Mouse (Mus musculus) megakaryocyte progenitor cell, adult 5-6 weeks (primary cell): Measurements from ENCODE around the gene 2200002D01Rik. TPM values are rescaled to one million over a fixed set of nuclear protein-coding genes. Genes with fewer than 3 reads are reported as not detected.
"Not testable (repeated sequence)": the region's sequence is repeated elsewhere in the genome, so short reads cannot be mapped to it uniquely, and the experiment has no call there.

Source experiments
- ATAC-seq: replicated peaks from 2 replicates; pipeline ENCODE4 v1.8.0; 2016; ENCODE audit warnings: mild to moderate bottlenecking, moderate TSS enrichment, inconsistent platforms; ENCODE audit not compliant: poor library complexity
- total RNA-seq, 2 experiments: library from RNA; stranded (forward) in 1 of 2; stranded (reverse) in 1 of 2; fragments of 157-497, 149-512 nt in 1 of 2; fragments of 200-1000 nt in 1 of 2; gene quantifications; 2 replicates each; pipeline versions ENCODE4 v1.2.3 to v1.2.4; 2015 to 2017

Gene 2200002D01Rik
- total RNA-seq, 2 experiments from 2014 or later, result 0.20 TPM; not detected in 1

DNA sequence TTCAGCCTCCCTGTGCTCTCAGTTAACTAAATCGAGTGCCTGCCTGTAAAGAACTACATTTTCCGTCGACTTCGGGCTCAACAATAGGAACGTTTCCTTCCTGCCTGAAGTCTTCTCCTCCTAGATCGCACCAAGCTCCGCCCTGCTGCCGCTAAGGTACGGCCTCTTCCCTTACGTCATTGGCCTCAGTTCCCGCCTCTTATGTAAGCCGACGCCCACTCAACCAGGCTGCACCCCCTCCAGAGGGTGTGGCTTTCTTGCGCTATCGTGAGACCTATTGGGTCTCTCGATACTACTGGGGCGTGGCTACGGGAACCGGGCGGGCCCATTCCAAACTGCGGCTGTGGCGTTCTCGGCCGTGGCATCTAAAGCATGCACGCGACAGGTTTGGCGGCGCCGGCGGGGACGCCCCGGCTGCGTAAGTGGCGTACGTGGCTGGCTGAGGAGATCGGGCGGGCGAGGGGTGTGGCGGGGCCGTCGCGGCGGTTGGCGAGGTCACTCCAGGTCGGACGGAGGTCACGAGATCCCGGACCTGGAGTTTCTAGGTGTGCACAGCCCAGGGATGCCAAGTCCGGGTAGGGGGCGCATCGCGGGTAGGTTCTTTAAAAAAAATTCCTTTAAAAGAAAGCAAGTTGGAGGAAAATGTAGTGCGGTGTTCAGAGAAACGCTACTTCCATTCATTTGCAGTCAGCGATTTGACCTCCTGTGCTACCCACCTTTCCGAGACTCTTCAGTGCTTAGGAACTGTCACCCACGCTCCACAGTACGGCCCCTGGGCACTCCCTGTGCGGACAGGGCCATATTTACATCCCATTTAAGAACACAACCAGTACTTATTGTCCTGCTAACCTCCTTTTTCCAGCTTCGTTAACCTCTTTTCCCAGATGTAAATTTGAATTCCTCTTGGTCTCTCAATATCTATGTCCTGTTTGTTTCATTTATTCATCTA, 10.0 kb downstream of the 2200002D01Rik start, which contains the start of gene Yif1b:
Yif1b (plus strand) TSS at position 311 of the 949 bp plus-strand sequence.
- ATAC-seq, result peak; percentile 93

DNA sequence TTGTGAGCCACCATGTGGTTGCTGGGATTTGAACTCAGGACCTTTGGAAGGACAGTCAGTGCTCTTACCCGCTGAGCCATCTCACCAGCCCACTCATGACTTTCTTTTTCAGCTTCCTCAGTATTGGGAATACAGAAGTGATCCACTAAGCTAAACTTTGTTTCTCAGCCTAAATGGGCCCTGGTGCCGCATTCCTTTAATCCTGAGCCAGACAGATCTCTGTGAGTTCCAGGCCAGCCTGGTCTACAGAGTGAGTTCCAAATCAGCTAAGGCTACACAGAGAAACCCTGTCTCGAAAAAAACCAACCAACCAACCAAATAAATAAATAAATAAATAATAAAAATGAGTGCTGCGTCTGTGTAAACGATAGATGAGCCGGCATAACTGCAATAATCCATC, 10.7 kb downstream of the 2200002D01Rik start:
- ATAC-seq, result not testable (repeated sequence)

DNA sequence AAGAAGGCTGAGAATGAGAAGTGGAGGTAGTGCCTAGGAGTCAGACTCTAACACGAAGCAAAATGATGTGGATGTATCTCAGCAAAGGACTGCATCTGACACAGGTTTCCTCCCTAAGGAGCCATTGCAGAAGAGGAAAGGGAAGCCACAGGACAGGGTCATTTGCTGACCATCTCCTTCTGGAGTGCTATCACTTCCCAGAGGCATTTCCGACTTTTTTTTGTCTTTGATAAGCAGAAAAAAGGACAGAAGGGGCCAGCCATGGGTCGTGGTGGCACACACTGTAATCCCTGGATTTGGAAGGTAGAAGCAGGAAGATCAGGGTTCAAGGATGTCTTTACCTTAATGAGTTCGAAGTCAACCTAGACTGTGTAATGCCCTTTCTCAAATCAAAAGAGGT, 11.7 kb downstream of the 2200002D01Rik start:
- ATAC-seq, result no peak

DNA sequence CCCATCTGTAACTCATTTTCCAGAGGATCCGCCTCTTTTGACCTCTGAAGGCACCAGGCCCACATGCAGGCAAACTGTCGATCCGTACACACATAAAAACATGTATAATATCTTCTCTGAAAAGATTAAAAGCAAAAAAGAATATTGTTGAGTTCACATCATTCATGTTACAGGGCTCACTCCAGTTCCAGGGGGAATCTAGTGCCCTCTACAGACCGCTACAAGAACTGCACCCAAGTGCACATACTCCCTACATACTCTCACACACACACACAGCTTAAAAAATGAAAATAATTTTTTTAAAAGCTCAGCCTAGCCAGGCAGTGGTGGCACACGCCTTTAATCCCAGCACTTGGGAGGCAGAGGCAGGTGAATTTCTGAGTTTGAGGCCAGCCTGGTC, 13.6 kb downstream of the 2200002D01Rik start:
- ATAC-seq, result no peak

DNA sequence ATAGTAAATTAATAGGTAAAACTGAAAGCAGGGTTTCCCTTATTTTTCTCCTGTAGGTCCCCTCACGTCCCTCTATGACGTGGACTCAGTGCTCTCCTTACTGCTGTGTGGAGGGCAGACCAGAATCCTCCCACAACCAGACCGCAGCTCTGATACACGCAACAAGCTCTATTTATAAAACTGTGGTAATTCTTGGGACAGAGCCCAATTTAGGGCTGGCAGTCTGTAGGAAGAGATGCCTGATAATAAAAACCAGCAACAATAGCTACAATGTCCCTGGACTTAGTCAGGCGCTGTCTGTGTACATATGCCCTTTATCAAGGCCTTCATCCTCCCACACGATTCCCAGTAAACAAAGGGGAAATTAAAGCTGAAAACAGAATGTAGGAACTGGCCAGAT, 14.5 kb downstream of the 2200002D01Rik start:
- ATAC-seq, result peak; percentile 29

DNA sequence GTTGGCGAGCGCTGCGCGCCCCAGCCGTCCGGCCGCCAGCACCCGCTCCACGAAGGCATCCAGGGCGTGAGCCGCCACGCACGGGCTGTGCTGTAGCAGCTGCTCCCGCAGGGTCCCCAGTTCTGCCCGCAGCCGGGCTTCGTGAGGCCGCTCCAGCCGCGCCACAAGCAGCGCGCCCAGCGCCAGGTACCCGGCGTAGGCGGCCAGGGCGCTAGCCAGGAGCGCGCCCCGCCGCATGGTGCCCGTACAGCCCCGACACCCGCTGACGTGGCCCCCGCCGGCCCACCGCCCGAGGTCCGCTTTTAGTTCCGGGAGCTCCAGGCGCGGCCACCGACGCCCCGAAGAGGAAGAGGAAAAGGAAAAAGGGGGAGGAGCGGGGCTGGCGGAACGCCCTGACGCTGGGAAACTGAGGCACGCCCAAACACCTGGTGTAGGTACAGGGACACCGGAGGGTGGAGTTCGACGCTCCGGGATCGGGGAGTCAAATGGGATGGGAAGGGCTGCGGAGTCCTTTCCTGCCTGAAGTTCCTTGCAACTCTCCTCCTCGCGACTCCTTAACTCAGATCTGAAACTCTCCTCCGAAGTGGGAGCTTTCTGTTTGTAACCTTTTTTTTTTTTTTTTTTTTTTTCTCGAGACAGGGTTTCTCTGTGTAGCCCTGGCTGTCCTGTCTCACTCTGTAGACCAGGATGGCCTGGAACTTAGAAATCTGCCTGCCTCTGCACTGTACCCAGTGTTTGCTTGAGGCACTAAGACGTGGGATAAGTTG, 15.8 kb downstream of the 2200002D01Rik start, which contains the start of gene Kcnk6:
Kcnk6 (minus strand) TSS at position 269 of the 767 bp plus-strand sequence.
- peak; percentile 56 for ATAC-seq

DNA sequence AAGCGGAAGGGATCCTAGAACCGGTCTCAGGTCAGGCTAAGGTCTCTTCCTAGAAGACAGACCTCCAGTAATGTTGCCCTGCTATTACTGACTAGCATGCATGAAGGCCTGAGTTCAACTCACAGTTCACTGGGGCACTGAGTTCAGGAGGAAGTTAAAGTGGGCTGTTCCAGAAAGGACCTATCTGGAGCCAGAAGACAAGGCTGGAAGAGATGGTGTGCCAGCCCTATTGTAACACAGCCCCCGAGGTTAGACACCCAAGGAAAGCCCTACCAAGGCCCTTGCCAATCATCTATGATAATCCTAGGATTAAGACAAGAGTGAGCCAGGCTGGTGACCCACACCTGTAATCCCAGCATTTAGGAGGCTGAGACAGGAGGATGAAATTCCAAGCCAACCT, 16.7 kb downstream of the 2200002D01Rik start:
- ATAC-seq, result no peak

DNA sequence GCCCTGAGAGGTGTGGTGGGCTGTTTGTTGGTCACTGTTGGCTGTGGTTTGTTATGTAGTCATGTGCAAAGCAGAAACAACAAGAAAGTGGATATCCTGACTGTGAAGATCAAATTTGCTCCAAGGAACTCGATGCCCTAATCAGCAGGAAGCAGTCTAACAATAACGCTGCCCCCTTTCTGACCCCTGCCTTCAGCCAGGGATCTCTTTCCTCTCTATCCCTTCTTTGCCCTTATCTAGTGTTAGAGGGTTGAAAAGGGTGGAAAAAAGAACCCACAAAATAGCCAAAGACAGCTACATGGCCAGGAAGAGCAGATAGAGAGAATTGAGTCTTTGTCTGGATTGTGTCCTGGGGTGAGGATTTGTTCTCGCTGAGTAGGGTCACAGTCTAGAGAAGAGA, 17.7 kb downstream of the 2200002D01Rik start:
- ATAC-seq, result no peak

DNA sequence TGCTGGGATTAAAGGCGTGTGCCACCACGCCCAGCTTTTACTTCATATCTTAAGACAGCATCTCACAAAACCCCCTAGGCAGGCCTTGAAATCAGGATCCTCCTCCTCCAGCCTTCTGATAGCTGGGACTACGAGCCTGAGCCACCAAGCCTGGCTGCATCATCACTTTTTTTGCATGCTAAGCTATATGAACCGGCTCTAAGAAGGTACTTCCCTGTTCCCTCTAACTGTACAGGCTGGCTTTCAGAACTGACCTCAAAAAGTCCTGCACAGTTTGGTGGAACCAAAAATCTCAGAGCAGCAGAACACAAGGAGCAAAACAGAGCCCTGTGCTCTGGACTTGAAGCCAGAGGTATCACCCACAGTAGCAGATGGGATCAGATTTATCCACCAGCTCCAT, 20.1 kb downstream of the 2200002D01Rik start:
- no peak for ATAC-seq

DNA sequence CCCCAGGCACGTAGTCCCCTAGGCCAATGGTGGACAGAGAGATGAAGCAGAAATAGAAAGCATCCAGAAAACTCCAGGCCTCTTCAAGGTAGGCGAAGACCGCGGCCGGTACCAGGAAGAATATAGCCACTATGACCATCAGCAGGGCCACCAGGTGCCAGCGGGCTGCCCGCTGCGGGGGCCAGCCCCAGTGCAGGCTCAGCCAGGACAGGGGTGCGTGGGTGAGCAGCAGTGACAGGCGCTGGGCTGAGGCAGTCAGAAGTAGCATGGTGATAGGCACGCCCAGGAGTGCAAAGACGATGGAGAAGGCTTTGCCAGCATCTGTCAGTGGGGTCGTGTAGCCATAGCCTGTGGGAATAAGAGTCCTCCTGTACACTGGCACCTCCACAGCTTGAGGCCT, 22.7 kb downstream of the 2200002D01Rik start:
- ATAC-seq, result no peak

DNA sequence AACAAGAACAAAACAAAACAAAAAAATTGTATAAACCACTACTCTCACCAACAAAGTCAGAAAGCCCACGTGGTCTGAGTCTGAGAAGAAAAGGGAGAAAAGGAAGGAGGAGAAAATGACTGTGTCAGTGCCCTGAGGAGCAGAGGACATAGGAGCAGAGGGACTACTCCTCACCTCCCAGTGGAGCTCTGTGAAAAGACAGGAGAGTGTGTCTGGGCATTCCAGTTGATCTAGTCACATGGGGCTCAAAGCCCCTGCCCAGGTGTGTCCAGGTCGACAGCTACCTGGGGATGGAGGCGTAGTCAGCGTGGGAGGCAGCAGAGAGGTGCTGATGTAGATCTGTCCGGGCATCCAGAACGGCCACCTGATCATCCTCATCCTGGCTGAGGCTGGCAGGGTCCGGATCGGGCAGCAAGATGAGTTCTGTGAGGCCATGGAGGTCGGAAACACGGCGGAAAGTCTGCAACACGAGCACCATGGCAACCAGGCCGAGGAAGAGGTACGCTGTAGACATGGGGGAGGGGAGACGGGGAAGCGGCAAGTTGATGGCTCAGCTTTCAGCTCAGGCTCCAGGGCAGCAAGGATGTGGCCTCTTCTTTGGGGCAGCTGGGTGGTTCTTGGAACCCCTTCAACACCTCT, 23.4 kb downstream of the 2200002D01Rik start:
- ATAC-seq, result no peak

DNA sequence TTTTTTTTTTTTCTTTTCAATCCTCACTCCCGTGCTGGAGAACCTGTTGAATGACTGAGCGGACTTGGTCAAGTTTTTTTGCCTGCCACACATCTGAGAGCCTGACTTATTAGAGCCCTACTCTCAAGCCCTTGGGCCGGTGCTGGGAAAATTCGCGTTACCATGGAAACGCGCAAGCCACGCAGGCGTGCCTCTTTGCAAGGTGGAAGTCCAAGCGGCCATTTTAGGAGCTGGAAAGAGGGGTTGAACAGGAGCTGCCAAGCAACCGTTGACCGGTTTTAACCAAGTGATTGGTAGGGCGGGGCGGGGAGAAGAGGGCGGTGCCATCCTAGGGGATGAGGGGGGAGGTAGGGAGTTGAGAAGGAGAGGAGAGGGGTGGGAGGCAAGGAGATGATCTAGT, 33.4 kb downstream of the 2200002D01Rik start:
- no peak for ATAC-seq

DNA sequence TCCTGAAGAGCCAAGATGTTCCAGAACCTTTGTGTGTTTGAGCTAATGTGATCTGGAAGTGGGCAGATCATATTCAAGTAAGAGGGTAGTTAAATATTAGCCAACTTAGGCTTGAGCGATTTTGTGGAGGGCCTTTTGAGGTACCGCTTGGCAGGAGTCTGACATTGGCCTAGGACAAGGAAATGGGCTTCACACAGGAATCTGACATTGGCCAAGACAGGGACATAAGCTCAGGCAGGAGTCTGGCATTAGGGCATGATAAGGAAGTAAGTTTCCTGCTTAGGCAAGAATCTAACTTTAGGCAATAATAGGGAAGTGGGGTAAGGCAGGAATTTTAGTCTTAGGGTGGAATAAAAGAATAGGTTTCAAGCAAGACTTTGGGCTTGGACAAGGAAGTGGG, 34.0 kb downstream of the 2200002D01Rik start:
- ATAC-seq, result no peak

DNA sequence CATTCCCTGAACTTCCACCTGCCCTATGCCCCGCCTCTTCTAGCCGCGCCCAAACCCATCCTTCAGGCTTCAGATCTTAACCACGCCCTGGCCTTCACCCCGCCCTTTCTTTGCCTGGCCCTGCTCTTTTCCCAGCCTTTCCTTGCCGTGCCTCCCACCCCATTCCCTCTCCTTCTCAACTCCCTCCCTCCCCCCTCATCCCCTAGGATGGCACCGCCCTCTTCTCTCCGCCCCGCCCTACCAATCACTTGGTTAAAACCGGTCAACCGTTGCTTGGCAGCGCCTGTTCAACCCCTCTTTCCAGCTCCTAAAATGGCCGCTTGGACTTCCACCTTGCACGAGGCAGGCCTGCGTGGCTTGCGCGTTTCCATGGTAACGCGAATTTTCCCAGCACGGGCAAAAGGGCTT, 34.6 kb downstream of the 2200002D01Rik start, which contains the start of gene Catsperg1:
Catsperg1 (minus strand) TSS at position 361 of the 408 bp plus-strand sequence.
- no peak for ATAC-seq

DNA sequence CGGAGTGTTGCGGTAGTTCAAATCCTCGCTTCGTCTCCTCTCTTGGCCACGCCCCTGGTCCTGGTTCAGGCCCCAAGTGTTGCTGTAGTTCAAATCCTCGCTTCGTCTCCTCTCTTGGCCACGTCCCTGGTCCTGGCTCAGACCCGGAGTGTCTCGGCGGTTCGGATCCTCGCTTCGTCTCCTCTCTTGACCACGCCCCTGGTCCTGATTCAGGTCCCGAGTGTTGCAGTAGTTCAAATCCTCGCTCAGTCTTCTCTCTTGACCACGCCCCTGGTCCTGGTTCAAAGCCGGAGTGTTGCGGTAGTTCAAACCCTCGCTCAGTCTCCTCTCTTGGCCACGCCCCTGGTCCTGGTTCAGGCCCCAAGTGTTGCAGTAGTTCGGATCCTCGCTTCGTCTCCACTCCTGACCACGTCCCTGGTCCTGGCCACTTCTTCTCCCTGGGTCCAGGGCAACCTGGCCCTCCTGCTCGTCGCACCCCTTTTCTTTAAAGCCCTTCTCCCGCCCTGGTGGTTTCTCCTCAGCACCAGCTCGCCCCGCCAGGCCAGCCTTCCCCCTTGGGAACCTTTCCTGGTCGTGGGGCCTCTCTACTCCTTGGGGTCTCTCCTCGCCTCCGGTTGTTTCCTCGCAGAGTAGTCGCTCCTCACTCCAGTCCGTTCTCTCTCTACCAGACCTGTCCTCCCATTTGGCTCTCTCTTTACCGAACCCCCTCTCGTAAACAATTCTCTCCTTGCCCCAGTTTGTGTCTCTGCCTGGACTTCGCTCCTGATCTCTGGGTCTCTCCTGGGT, 35.3 kb downstream of the 2200002D01Rik start:
- not testable (repeated sequence) for ATAC-seq

DNA sequence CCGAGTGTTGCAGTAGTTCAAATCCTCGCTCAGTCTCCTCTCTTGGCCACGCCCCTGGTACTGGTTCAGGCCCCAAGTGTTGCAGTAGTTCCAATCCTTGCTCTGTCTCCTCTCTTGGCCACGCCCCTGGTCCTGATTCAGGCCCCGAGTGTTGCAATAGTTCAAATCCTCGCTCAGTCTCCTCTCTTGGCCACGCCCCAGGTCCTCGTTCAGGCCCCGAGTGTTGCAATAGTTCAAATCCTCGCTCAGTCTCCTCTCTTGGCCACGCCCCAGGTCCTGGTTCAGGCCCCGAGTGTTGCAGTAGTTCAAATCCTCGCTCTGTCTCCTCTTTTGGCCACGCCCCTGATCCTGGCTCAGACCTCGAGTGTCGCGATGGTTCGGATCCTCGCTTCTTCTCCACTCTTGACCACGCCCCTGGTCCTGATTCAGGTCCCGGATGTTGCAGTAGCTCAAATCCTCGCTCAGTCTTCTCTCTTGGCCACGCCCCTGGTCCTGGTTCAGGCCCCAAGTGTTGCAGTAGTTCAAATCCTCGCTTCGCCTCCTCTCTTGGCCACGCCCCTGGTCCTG, 36.0 kb downstream of the 2200002D01Rik start:
- peak; percentile 36 for ATAC-seq

DNA sequence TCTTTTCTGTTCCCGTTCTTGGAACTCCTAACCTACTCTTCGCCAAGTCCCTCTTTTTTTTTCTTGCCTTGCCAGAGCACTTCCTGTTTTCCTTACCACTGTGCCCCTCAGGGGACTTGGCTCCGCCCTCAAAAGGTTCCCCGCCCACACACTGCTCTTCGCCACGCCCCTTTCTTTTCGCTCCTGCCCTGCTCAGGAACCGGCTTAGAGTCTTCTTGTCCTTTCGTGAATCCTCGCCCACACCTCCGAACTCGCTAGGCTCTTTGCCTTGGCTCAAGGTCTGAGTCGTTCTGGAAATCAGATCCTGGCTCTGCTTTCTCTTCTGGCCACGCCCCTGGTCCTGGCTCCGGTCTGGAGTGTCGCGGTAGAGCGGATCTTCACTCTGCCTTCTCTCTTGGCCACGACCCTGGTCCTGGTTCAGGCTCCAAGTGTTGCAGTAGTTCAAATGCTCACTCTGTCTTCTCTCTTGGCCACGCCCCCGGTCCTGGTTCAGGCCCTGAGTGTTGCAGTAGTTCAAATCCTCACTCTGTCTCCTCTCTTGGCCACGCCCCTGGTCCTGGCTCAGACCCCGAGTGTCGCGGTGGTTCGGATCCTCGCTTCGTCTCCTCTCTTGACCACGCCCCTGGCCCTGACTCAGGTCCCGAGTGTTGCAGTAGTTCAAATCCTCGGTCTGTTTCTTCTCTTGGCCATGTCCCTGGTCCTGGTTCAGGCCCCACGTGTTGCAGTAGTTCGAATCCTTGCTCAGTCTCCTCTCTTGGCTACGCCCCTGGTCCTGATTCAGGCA, 36.7 kb downstream of the 2200002D01Rik start:
- peak; percentile 78 for ATAC-seq

DNA sequence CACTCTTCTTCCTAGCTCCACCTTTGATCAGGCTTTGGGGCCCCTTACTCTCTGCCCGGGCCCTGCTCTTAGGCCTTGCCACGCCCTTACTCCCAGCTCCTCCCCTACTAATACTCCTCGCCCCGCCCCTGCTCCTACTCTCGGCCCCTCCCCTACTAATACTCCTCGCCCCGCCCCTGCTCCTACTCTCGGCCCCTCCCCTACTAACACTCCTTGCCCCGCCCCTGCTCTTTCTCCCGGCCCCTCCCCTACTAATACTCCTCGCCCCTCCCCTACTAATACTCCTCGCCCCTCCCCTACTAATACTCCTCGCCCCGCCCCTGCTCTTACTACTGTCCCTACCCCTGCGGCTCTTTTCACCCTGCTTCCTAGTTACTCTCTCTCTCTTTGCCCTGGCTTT, 37.3 kb downstream of the 2200002D01Rik start:
- peak; percentile 72 for ATAC-seq

DNA sequence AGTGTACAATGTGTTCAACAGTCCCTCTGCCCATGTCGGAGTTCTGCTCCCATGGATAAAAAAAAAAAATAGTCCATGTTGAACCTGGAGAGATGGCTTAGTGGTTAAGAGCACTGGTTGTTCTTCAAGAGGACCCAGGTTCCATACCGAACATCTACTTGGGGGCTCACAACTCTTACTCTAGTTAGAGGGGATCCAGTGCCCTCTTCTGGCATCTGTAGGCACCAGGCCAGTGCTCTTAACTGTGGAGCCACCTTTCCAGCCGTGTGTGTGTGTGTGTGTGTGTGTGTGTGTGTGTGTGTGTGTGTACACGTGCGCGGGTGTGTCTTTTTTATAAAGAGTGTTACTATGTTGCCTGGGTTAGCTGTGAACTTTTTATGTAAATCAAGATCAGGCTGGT, 45.7 kb downstream of the 2200002D01Rik start:
- 0 out of 2 replicates have a peak, but pooled peaks have one; percentile 23 for ATAC-seq
